Mouse (Mus musculus) splenic B cell, adult 2 months (primary cell): ENCODE data around the gene Pecr.
A peak's percentile ranks its signal among the peaks of the same experiment; 100 is the strongest.
"Not testable (repeated sequence)": the region's sequence is repeated elsewhere in the genome, so short reads cannot be mapped to it uniquely, and the experiment has no call there.

ENCODE experiments used
- DNase-seq: peaks from one replicate; pipeline ENCODE4 v3.0.0-alpha.2; 2011; ENCODE audit warnings: low read depth, low spot score
- H3K27me3 ChIP-seq: 2 replicates; pipeline ENCODE4 v1.6.1; 2012; ENCODE audit warnings: mild to moderate bottlenecking, low read length, moderate library complexity, mixed read lengths; ENCODE audit not compliant: control insufficient read depth, poor library complexity, insufficient read depth, severe bottlenecking
- H3K36me3 ChIP-seq: 2 replicates; pipeline ENCODE4 v1.6.1; 2012; ENCODE audit warnings: mild to moderate bottlenecking, low read length, moderate library complexity, mixed read lengths; ENCODE audit not compliant: control insufficient read depth, poor library complexity, insufficient read depth, severe bottlenecking

Gene Pecr

GRCm38 (mm10) chr1:72255062-72255853 lies 28.9 kb downstream of the Pecr start:
- H3K36me3 ChIP-seq = no peaks in the 10 kb centered on the region
- peak; percentile 83 for DNase-seq
- no peaks in the 10 kb centered on the region for H3K27me3 ChIP-seq

- Histone ChIP-seq H3K27me3 (no peaks in the 10 kb centered on the region), H3K36me3 (no peaks in the 10 kb centered on the region)
- DNase-seq = peak; percentile 86
These were observed 29.5 kb downstream of the Pecr start for GRCm38 (mm10) chr1:72254545-72255061.

- Histone ChIP-seq H3K27me3 (no peaks in the 10 kb centered on the region), H3K36me3 (no peaks in the 10 kb centered on the region)
- DNase-seq = peak; percentile 28
These were observed 30.1 kb downstream of the Pecr start for GRCm38 (mm10) chr1:72253881-72254491.

- no peak for DNase-seq
- Histone ChIP-seq H3K36me3 (no peaks in the 10 kb centered on the region), H3K27me3 (no peaks in the 10 kb centered on the region)
These were observed 32.3 kb downstream of the Pecr start for GRCm38 (mm10) chr1:72251806-72252205.

- DNase-seq, H3K27me3 ChIP-seq, H3K36me3 ChIP-seq: not testable (repeated sequence)
These were observed 35.8 kb downstream of the Pecr start for GRCm38 (mm10) chr1:72248226-72248737.

- DNase-seq = peak; percentile 81
- Histone ChIP-seq H3K27me3 (no peaks in the 10 kb centered on the region), H3K36me3 (no peaks in the 10 kb centered on the region)
These were observed 39.6 kb downstream of the Pecr start for GRCm38 (mm10) chr1:72244317-72245036.

GRCm38 (mm10) chr1:72243656-72244316 lies 40.3 kb downstream of the Pecr start:
- no peaks in the 10 kb centered on the region for H3K27me3 ChIP-seq
- no peaks in the 10 kb centered on the region for H3K36me3 ChIP-seq
- peak; percentile 98 for DNase-seq

- no peak for DNase-seq
- Histone ChIP-seq H3K27me3 (no peaks in the 10 kb centered on the region), H3K36me3 (no peaks in the 10 kb centered on the region)
These were observed 41.5 kb downstream of the Pecr start for GRCm38 (mm10) chr1:72242581-72243143.

GRCm38 (mm10) chr1:72239113-72239512 lies 45.0 kb downstream of the Pecr start:
- H3K27me3 ChIP-seq, DNase-seq, H3K36me3 ChIP-seq: not testable (repeated sequence)

- no peak for DNase-seq
- H3K36me3 ChIP-seq = no peaks in the 10 kb centered on the region
- no peaks in the 10 kb centered on the region for H3K27me3 ChIP-seq
These were observed 46.0 kb downstream of the Pecr start for GRCm38 (mm10) chr1:72238016-72238580.

- H3K36me3 ChIP-seq = no peaks in the 10 kb centered on the region
- H3K27me3 ChIP-seq = no peaks in the 10 kb centered on the region
- peak; percentile 64 for DNase-seq
These were observed 46.9 kb downstream of the Pecr start for GRCm38 (mm10) chr1:72237007-72237775.

GRCm38 (mm10) chr1:72236363-72237006 lies 47.6 kb downstream of the Pecr start:
- H3K36me3 ChIP-seq, H3K27me3 ChIP-seq: not testable (repeated sequence)
- DNase-seq = peak; percentile 58

GRCm38 (mm10) chr1:72232592-72232991 lies 51.5 kb downstream of the Pecr start:
- not testable (repeated sequence) for H3K27me3 ChIP-seq, H3K36me3 ChIP-seq, DNase-seq
